Mouse (Mus musculus) hindbrain, embryonic 14.5 days (tissue): ENCODE measurements at regions not wholly inside any gene's neighbourhood (a gene's known extent, or its start where the extent isn't known, plus 50 kb on each side); places are given as distances from the start of the nearest gene placed in this dataset.

Source experiments
- ATAC-seq: fragments of 200-750 bp; cut with Nextera tagmentation; 2 replicates; pipeline ENCODE4 v1.8.0; 2017; ENCODE audit warnings: moderate number of reproducible peaks, mild to moderate bottlenecking, moderate TSS enrichment, moderate library complexity; ENCODE audit not compliant: low FRiP score
- DNase-seq: peaks from one replicate; pipeline ENCODE4 v3.0.0-alpha.2; 2015; ENCODE audit warnings: low spot score
- H3K27ac ChIP-seq: fragments of 300-500 bp; sonication (generic); 2 replicates; pipeline ENCODE4 v1.5.1; 2014; ENCODE audit warnings: mild to moderate bottlenecking, moderate library complexity
- H3K27me3 ChIP-seq: fragments of 300-500 bp; sonication (generic); 2 replicates; pipeline ENCODE4 v1.6.1; 2014; ENCODE audit warnings: mild to moderate bottlenecking, low read length, mixed read lengths; ENCODE audit not compliant: control insufficient read depth, insufficient read depth
- H3K36me3 ChIP-seq: fragments of 300-500 bp; sonication (generic); replicated peaks from 2 replicates; pipeline ENCODE4 v1.6.1; 2014; ENCODE audit not compliant: control insufficient read depth, insufficient read depth
- H3K4me1 ChIP-seq: fragments of 300-500 bp; sonication (generic); replicated peaks from 2 replicates; pipeline ENCODE4 v1.6.1; 2014; ENCODE audit warnings: antibody characterized with exemption, low read length, mixed read lengths; ENCODE audit not compliant: control insufficient read depth, insufficient read depth
- H3K4me2 ChIP-seq: fragments of 300-500 bp; sonication (generic); replicated peaks from 2 replicates; pipeline ENCODE4 v1.6.1; 2014; ENCODE audit warnings: mild to moderate bottlenecking, moderate library complexity
- H3K4me3 ChIP-seq: fragments of 300-500 bp; sonication (generic); replicated peaks from 2 replicates; pipeline ENCODE4 v1.5.1; 2014; ENCODE audit warnings: mild to moderate bottlenecking, low read length
- H3K9ac ChIP-seq: fragments of 300-500 bp; sonication (generic); 2 replicates; pipeline ENCODE4 v1.6.1; 2014
- H3K9me3 ChIP-seq: fragments of 300-500 bp; sonication (generic); 2 replicates; pipeline ENCODE4 v1.6.1; 2016; ENCODE audit warnings: low read length; ENCODE audit not compliant: control insufficient read depth
- WGBS: fragments of 180-500 bp; shearing (Covaris S2); extraction: QIAGEN DNeasy Blood & Tissue Kit; methylation state at CpG from one replicate; pipeline ENCODE4 v1.1.7; 2014; 5-methylcytosine and 5-hydroxymethylcytosine counted together

DNA sequence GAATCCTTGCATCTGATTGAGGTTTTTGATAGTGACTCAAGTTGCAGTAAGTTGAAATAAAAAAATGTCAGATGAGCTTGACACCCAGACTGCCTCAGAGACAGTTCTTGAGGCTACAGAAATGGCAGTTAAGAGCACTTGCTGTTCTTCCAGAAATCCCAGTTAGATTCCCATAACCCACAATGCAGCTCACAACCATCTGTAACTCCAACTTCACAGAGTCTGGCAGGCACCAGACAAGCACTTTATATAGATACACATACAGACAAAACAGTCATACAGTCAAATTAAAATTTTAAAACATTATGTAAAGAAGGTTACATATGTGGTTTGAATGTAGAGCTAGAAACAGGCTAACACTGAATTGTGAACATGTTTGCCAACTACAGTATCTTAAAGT lies 786.2 kb downstream of the Slc16a7 start:
- ATAC-seq: no peak
- H3K4me2 ChIP-seq: no peak overlapping the region
- H3K9me3 ChIP-seq: no peaks in the 10 kb centered on the region
- no peaks in the 10 kb centered on the region for H3K27me3 ChIP-seq
- H3K4me1 ChIP-seq: no peaks in the 10 kb centered on the region
- no peak overlapping the region for H3K9ac ChIP-seq
- H3K36me3 ChIP-seq: no peaks in the 10 kb centered on the region
- H3K4me3 ChIP-seq: no peak overlapping the region
- DNase-seq: no peak
- no peak overlapping the region for H3K27ac ChIP-seq

DNA sequence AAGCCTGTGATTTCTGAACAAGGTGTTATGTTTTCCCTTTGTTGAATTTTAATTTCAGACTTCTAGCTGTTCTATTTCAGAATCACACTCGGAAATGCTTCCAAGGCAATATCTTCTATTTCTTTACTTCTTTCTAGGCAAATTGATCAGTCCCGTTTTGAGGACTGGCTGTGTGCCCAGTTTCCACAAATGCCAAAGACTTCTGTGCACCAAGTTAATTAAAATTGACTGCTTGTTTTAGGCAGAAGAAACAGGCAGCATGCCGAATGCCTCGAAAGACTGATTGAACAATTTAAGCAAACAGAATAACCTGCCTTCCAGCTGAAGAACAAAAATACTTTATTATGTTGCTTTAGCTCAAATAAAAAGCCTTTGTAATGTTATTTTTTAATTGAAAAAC lies 818.5 kb downstream of the Slc16a7 start:
- no peak overlapping the region for H3K4me2 ChIP-seq
- H3K27ac ChIP-seq: no peak overlapping the region
- H3K9me3 ChIP-seq: no peaks in the 10 kb centered on the region
- H3K27me3 ChIP-seq: no peaks in the 10 kb centered on the region
- no peak overlapping the region for H3K9ac ChIP-seq
- H3K36me3 ChIP-seq: no peaks in the 10 kb centered on the region
- H3K4me3 ChIP-seq: no peak overlapping the region
- DNase-seq: peak; percentile 61
- 44% methylated on average over 4 of the region's 4 CpGs for WGBS
- no peak for ATAC-seq
- no peaks in the 10 kb centered on the region for H3K4me1 ChIP-seq

DNA sequence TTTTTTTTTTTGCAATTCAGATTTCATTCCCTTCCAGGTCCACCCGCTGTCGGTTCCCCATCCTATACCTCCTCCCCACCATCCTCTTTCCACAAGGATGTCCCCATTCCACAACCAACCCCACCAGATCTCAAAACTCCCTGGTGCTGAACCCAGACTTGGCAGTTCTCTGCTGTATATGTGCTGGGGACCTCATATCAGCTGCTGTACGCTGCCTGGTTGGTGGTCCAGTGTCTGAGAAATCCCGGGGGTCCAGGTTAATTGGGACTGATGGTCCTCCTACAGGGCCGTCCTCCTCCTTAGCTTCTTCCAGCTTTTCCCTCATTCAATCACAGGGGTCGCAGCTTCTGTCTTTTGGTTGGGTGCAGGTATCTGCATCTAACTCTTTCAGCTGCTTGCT lies 825.6 kb downstream of the Slc16a7 start:
- H3K4me3 ChIP-seq: no peak overlapping the region
- DNase-seq (no peak), ATAC-seq (no peak)
- H3K9ac ChIP-seq: no peak overlapping the region
- H3K9me3 ChIP-seq: no peaks in the 10 kb centered on the region
- no peaks in the 10 kb centered on the region for H3K36me3 ChIP-seq
- H3K4me2 ChIP-seq: no peak overlapping the region
- WGBS: 86% methylated on average over 6 of the region's 6 CpGs
- no peak overlapping the region for H3K27ac ChIP-seq
- H3K4me1 ChIP-seq: no peaks in the 10 kb centered on the region
- H3K27me3 ChIP-seq: no peaks in the 10 kb centered on the region

DNA sequence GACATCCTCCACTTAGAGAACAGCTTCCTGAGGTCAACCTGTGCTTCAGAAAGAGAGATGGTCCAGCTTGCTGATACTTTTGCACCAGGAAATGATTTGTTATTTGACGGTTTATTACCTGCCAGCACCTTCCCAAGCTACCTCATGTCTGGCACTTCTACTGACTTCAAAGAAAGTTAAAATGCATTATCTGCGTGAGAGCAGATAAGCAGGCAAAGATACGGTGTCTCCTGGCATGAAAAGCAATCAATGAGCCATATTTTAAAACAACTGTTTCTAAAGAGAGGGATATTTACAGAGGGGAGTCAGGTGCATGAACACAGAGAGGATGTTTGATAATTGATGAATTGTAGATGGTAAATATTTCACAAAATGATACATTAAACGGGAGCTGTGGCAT lies 861.1 kb downstream of the Slc16a7 start:
- no peaks in the 10 kb centered on the region for H3K27me3 ChIP-seq
- H3K4me2 ChIP-seq: no peak overlapping the region
- no peak overlapping the region for H3K4me3 ChIP-seq
- H3K9ac ChIP-seq: no peak overlapping the region
- H3K27ac ChIP-seq: no peak overlapping the region
- no peaks in the 10 kb centered on the region for H3K4me1 ChIP-seq
- 85% methylated on average over 4 of the region's 4 CpGs for WGBS
- no peaks in the 10 kb centered on the region for H3K36me3 ChIP-seq
- no peaks in the 10 kb centered on the region for H3K9me3 ChIP-seq
- no peak for DNase-seq
- ATAC-seq: no peak
